Mouse (Mus musculus) spleen, adult 18-20 months (tissue): Measurements from ENCODE around the gene H2-T3.
"Not testable (repeated sequence)": the region's sequence is repeated elsewhere in the genome, so short reads cannot be mapped to it uniquely, and the experiment has no call there.

ENCODE experiments used
- DNase-seq, 2 experiments: peaks; one replicate each; pipeline ENCODE4 v3.0.0; 2022; ENCODE audit warnings: mixed read lengths in 2 of 2

The H2-T3 gene

DNA sequence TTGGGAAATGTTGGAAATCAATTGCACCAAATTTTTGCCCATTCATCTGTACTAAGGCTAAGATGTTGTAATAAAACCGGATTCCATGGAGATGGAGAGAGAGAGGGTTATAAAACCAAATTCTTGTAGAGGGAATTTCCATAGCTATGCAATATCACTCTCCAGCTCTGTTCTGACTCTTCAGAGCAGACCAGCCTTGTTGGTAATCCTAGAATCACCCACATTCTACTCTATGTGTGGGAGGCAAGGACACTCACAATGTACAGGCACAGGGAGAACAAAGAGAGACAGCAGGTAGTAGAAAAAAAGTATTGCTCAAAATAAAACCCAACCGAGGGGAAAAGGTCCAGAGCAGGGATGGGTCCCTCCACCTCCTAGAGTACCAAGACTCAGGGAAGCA is 14.0 kb downstream of the H2-T3 start:
- not testable (repeated sequence) for DNase-seq

DNA sequence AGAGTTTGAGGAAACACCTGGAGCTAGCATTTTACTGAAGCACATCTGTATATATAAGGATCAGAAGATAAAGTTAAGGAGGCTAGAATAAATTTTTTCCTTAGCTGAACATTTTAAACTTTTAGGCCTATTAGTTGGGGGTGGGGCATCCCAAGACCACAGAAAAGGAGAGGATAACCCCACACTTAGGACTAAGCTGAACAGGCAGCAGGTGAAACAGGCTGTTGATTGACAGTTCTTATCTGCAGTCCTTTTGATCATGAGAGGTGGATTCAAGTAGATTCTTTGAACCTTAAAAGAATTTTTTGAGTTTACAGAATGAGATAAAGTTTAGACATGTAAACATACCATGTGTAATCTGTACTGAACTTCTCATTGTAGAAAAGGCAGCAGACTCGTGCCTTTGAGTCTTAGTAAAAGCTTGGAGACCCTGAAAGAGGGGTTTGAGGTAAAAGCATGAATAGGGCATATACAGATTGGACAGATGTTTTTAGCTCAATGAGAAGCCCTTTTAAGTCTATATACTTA is 19.7 kb downstream of the H2-T3 start:
- no peak for DNase-seq

DNA sequence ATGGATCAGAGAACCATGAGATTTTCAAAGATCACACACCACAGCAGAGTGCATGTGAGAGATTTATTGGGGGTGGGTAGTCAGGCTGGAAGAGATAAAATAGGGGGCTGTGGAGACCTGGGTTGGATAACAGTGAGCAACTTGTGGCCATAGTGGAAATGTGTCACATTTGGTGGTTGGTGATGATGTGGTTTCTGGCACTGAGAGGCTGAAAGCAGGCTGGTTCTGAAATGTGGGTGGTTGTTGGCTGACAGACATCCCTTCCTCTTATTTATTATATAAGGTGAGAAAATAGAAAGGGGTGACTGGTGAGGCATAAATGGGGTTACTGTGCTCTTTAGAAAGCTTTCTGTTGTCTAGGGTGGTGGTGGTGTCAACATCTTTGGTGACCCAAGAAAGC is 20.3 kb downstream of the H2-T3 start:
- no peak for DNase-seq

DNA sequence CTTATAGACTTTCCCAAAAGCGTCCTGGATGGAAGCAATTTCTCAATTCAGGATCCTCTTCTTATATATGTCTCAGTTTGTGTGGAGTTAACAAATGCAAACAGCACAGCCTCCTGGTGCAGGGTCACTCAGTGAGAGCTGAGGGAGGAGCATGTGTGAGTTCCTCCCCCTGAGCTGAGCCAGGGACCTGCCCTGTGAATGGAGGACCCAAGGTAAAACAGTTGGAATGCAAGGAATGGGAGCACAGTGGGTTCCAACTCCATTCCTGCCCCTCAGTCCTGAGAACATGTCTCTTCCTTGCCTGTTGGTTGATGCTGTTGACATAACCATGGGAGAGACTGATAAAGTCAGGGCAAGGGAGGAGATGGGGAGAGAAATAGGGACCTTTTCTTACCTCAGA is 21.0 kb downstream of the H2-T3 start:
- DNase-seq: not testable (repeated sequence)

DNA sequence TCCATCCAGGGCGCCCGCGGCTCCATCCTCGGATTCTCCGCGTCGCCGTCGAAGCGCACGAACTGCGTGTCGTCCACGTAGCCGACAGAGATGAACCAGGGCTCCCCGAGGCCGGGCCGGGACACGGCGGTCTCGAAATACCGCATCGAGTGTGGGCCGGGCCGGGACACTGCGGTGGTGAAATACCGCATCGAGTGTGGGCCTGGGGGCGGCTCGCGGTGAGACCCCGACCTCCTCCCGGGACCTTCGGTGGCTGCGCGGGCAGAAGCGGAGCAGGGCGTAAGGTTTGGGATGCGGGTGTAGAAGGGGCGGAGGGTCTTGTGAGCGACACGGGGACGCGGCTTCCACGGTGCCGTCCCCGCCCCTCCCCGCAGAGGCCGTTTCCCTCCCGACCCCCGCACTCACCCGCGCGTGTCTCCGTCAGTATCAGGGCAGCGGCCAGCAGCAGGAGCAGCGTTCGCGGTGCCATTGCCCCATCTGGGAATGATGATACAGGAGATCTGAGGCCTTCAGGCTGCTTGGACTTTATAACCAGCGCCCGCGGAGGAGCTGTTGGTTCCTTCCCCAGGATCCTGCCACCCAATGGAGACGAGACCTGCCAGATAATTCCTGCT is 21.9 kb downstream of the H2-T3 start, which contains the start of gene Gm8909:
Gene Gm8909 (minus strand): TSS at position 499 of the 614 bp plus-strand sequence.
- DNase-seq: no peak

DNA sequence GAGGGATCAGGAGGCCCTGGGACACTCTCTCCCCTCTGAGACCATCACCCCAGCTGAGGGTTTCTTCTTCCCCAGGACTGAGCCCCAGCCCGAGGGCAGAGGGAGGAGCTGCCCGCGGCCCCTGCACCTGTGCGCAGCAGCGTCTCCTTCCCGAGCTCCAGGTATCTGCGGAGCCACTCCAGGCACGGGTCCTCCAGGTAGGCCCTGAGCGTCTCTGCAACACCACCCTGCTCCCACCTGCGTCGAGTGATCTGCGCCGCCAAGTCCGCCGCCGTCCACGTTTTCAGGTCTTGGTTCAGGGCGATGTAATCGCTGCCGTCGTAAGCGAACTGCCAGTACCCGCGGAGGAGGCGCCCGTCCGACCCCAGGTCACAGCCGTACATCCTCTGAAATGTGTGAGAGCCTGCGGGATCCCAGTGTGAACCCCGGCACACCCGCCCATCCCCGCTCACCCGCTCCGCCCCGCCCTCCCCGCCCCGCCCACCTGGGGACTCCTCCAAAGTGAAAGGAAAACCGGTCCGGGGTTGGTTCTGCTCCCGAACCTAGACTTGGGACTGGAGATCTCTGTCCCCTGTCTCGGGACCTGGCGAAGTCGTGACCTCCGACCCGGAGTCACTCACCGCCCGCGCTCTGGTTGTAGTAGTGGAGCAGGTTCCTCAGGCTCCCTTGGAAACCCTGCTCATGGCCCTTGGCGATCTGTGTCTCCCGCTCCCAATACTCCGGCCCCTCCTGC is 22.6 kb downstream of the H2-T3 start:
- no peak for DNase-seq

DNA sequence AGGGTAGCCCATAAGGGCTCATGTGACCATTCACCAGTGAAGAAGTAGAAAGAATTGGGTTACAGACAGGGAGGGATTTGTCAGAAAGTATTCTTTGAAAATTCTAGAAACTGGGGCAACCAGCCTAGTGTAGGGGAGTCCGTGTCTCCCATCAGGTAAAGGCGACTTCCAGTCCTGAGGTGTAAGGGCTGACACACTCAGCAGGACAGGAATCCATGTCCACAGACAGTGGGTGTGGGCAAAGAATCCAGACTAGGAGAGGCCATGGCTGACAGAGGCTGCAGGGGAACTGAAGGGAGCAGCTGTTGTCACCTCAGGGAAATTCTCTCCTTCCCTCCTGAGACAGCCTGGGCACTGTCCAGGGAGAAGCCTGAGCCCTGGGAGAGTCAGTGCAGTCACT is 23.2 kb downstream of the H2-T3 start:
- DNase-seq: not testable (repeated sequence)

DNA sequence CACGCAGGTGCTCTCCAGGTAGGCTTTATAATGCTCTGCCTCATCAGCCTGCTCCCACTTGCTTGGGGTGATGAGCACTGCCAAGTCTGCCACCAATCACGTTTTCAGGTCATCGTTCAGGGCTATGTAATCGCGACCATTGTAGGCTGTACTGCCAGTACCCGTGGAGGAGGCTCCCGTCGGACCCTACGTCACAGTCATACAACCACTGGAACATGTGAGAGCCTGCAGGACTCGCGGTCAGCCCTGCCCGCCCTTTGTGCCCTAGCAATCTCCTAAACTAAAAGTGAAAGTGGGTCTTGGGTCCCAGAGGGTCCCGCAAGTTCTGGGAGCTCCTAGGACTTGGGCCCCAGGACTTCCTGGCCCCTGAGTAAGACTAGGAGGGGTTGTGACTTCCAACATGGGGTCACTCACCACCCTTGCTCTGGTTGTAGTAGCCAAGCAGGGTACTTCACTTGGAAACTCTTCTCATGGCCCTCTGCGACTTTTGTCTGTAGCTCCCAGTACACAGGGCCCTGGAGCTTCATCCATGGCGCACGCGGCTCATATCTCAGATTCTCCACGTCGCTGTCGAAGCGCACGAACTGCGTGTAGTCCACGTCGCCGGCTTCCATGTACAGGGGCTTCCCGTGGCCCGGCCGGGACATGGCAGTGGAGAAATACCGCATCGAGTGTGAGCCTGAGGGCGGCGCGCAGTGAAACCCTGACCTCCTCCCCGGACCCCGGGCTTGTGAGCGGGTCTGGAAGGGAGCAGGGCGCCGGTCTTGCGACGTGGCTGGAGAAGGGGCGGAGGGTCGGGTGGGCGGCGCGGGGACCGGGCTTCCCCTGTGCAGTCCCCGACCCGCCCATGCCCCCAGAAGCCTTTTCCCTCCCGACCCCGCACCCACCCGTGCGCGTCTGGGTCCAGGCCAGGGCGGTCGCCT is 28.7 kb downstream of the H2-T3 start:
- no peak for DNase-seq

DNA sequence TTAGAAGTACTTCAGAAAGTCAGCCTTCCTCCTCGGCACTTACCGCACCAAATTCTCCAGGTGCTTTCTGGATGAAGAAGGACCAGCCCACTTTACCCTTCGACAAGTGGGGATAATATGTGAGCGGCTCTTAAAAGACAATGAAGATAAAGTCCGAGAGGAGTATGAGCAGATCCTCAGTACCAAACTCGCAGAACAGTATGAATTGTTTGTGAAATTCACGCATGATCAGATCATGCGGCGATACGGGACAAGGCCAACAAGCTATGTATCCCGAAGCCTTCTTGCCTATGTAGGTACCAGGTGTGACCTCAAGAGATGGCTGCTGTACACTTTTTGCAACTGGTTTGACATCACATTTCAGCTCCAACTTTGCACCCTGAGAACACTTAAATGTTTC is 31.8 kb downstream of the H2-T3 start:
- not testable (repeated sequence) for DNase-seq

DNA sequence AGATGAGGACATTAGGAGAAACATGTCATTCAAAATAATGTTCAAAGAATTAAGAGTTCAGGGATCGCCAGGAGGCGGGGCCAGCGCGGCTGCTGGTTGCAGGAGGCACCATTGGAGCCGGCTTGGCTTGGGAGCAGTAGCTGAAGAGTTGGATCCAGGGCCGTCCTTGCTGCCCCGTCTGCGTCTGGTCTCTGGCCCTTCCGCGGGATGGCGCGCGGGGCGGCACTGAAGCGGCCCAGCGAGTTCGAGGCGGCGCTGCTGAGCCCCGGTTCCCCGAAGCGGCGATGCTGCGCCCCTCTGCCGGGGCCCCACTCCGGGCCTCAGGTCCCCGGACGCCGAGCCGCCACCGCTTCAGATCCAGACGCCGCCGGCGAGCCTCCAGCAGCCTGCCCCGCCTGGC is 32.3 kb downstream of the H2-T3 start:
- not testable (repeated sequence) for DNase-seq

DNA sequence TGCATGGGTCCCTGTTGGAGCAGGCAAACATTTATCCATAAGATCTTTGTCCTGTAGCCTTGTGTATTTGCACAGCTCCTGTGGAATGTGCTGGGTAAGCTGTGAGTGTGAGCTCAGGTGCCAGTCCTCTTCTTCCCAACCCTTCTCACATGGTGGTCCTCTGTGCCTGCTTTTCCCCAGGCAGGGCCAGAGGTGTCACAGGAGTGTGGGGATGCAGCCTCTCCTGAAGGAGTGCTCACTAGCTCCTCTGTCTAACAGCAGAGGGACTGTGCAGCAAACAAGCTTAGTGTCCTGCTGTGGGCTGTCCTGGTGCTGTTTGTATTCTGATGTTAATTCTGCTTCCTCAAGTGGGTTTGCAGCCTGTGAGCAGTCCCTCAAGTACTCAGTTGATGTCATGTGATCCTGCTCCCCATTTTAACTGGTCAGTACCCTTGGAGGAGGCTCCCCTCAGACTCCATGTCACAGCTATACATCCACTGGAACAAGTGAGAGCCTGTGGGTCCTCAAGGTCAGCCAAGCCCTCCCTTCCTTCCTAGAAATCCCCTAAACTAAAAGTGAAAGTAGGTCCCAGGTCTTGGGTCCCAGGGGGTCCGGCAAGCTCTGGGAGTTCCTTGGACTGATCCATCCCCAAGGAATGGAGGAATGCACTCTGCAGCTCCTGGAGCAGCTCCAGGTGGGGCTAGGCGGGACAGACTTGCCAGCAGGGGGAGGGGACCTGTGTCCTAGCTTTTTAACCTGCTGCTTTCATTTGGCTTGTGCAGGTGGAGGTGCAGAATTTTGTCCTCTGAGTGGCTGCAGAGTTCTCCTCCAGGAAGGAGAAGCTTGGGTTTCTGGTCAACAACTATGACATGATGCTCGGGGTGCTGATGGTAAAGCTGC is 35.6 kb downstream of the H2-T3 start:
- no peak for DNase-seq

DNA sequence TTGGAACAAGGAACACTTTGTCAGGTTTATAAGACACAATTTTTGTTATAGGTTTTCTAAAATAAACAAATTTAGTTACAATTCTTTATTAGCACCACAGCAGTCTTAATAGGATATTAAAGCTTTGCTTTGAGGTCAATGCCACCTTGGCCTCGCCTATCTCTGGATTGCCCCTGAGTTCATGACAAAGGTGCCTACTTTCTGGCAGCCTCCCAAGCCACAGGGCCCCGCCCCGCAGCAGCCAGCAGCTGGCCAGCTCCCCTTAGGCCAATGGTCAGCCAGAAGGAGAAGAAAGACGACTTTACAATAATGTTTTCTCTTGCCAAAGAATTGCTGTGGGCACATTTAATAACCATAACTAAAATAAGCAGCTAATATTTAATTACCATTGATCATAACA is 38.9 kb downstream of the H2-T3 start:
- DNase-seq: not testable (repeated sequence)

DNA sequence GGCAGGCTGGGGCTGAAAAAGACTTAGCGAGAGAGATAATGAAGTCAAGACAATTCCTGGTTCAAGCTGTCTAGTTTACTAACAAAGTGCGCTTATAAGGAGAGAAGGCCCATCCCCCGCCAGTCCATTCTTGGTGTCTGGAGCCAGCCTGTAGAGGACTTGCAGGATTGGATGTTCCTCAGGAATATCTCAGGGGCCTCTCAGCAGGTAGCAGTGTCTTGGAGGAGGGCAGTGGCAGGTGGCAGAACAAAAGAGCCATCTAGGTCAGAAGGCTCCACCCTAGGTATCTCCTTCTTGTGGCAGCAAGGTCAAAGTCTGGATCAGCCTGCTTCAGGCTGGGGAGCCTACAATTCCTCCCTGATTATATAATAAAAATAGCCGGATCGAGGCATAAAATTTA is 41.6 kb downstream of the H2-T3 start:
- not testable (repeated sequence) for DNase-seq

DNA sequence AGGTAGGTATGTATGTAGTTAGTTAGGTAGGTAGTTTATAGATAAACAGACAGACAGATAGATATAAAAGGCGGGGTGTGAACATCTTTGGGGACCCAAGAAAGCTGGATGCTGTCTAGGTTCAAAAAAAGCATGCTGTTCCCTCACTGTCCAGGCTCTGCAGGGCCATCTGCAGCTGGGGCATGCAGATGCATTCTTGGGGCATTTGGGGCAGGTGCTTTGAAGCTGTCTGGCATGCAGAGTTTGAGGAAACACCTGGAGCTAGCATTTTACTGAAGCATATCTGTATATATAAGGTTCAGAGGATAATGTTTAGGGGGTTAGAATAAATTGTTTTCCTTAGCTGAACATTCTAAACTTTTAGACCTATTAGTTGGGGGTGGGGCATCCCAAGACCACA is 43.1 kb downstream of the H2-T3 start:
- DNase-seq: not testable (repeated sequence)

DNA sequence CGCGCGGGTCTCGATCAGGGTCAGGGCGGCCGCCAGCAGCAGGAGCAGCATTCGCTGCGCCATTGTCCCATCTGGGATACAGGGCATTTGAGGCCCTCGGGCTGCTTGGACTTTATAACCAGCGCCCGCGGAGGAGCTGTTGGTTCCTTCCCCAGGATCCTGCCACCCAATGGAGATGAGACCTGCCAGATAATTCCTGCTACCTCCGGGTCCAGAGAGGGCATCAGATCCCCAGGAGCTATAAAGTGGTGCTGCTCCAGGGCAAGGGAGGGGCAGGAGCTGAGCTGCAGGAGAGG is 44.3 kb downstream of the H2-T3 start:
- DNase-seq: not testable (repeated sequence)

DNA sequence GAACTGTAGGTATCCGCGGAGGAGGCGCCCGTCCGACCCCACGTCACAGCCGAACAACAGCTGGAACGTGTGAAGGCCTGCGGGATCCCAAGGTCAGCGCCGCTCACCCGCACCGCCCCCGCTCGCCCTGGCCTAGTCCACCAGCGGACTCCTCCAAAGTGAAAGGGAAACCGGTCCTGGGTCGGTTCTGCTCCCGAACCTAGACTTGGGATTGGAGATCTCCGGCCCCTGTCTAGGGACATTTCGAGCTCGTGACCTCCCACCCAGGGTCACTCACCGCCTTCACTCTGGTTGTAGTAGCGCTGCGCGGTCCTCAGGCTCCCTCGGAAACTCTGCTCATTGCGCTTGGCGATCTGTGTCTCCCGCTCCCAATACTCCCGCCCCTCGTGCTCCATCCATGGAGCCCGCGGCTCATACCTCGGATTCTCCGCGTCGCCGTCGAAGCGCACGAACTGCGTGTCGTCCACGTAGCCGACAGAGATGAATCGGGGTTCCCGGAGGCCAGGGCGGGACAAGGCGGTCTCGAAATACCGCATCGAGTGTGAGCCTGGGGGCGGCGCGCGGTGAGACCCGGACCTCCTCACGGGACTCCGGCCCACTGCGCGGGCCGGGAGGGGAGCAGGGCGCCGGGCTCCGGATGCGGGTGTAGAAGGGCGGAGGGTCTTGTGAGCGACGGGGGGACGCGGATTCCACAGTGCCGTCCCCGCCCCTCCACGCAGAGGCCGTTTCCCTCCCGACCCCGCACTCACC is 44.8 kb downstream of the H2-T3 start:
- no peak for DNase-seq

DNA sequence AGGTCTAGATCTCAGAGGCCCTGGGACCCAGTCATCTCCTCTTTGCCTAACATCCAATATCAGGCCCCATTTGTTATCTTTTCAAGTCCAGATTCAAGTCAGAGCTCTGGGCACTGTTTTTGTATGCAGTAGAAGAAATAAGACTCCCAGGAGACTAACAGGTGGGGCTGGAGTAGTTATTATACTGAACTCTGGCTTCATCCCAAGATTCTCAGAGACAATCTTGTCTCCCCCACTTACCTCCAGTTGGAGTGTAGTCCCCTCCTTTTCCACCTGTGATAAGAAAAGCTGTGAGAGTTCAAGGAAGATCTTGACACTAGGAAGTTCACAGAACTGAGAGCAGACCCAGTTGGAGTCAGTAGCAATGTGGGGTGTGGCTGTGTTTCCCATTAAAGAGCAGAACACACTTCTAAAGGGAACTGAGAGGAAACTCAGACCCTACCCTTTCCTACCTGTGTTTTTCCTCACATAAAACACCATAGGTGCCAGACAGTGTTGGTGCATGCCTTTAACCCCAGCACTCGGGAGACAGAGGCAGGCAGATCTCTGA is 53.7 kb downstream of the H2-T3 start:
- not testable (repeated sequence) for DNase-seq
